Mouse (Mus musculus): Measurements from ENCODE around the gene Naa16. TPM values are rescaled to one million over a fixed set of nuclear protein-coding genes. Genes with fewer than 3 reads are reported as not detected.

The Naa16 gene
- total and polyA plus RNA-seq, 2 experiments from 2014 or later: 1.6 to 14.8 TPM

DNA sequence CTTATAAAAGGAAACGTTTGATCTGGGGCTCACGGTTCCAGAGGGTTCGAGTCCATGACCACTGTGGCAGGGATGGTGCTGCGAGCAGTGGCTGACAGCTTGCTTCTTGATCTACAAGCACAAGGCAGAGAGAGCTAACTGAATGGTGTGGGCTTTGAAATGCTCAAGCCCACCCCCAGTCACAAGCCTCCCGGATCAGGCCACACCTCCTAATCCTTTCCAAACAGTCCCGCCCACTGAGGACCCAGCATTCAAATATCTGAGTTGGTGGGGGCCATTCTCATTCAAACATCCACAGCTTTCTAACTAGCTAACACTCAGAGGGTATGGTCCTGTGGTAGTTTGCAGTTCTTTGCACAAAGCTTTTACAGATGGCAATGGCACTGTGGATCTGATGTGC lies 22.5 kb upstream of the Naa16 start:
- Histone ChIP-seq H3K9me3 (replicated peaks; ENCODE audit: control insufficient read depth, low read length) (no peaks in the 10 kb centered on the region), H3K36me3 (replicated peaks; ENCODE audit: control insufficient read depth, insufficient read depth, low read length) (peaks cover 35% of the 10 kb centered on the region), H3K27ac (ENCODE audit: low read depth) (no peak overlapping the region), H3K9ac (replicated peaks; ENCODE audit: low read depth, low read length) (no peak overlapping the region), H3K4me3 (ENCODE audit: low read depth, low read length) (no peak overlapping the region), H3K4me1 (ENCODE audit: control insufficient read depth, insufficient read depth) (no peaks in the 10 kb centered on the region), H3K4me2 (ENCODE audit: low read depth, low read length) (no peak overlapping the region), H3K27me3 (ENCODE audit: control insufficient read depth, insufficient read depth, low read length) (no peaks in the 10 kb centered on the region)
- no peak for DNase-seq (ENCODE audit: low spot score)
- WGBS: 86% methylated on average over 6 of the region's 6 CpGs
- no peak for ATAC-seq (ENCODE audit: insufficient read depth, low read depth)
- TF ChIP-seq EP300 (IDR thresholded peaks at IDR 0.05; ENCODE audit: low read depth): no peak
- no peak for TF ChIP-seq CTCF (IDR thresholded peaks at IDR 0.05; ENCODE audit: low read depth)

DNA sequence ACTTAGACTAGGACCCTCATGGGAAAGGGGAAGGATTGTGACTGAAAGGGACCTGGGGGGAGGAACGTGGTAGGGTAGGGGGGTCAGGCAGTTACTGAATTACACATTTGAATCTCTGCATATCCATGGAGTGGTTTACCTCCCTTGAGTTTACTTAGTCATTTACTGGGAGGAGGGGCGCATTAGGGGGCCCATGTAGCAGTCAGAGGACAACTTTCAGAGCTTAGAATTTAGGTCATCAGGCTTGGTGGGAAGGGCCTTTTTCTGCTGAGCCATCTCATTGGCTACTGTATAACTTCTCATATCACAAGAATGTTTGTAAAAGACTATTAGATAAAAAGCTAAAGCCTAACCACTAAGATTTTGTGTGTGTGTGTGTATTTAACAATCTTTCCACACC lies 20.1 kb upstream of the Naa16 start:
- Histone ChIP-seq H3K36me3 (replicated peaks; ENCODE audit: control insufficient read depth, insufficient read depth, low read length) (peaks cover 36% of the 10 kb centered on the region), H3K27ac (ENCODE audit: low read depth) (no peak overlapping the region), H3K4me3 (ENCODE audit: low read depth, low read length) (no peak overlapping the region), H3K9ac (replicated peaks; ENCODE audit: low read depth, low read length) (no peak overlapping the region), H3K4me2 (ENCODE audit: low read depth, low read length) (no peak overlapping the region), H3K9me3 (replicated peaks; ENCODE audit: control insufficient read depth, low read length) (no peaks in the 10 kb centered on the region), H3K27me3 (ENCODE audit: control insufficient read depth, insufficient read depth, low read length) (no peaks in the 10 kb centered on the region), H3K4me1 (ENCODE audit: control insufficient read depth, insufficient read depth) (no peaks in the 10 kb centered on the region)
- WGBS: 80% methylated on average over 2 of the region's 2 CpGs
- ATAC-seq (ENCODE audit: insufficient read depth, low read depth) (no peak), DNase-seq (ENCODE audit: low spot score) (no peak)
- TF ChIP-seq EP300 (IDR thresholded peaks at IDR 0.05; ENCODE audit: low read depth) (no peak), CTCF (IDR thresholded peaks at IDR 0.05; ENCODE audit: low read depth) (no peak)

GRCm38 (mm10) chr14:79409278-79409830 lies 18.8 kb upstream of the Naa16 start:
- Histone ChIP-seq H3K4me2 (ENCODE audit: low read depth, low read length) (no peak overlapping the region), H3K27me3 (ENCODE audit: control insufficient read depth, insufficient read depth, low read length) (no peaks in the 10 kb centered on the region), H3K27ac (ENCODE audit: low read depth) (no peak overlapping the region), H3K4me1 (ENCODE audit: control insufficient read depth, insufficient read depth) (no peaks in the 10 kb centered on the region), H3K9me3 (replicated peaks; ENCODE audit: control insufficient read depth, low read length) (no peaks in the 10 kb centered on the region), H3K4me3 (ENCODE audit: low read depth, low read length) (no peak overlapping the region), H3K9ac (replicated peaks; ENCODE audit: low read depth, low read length) (no peak overlapping the region), H3K36me3 (replicated peaks; ENCODE audit: control insufficient read depth, insufficient read depth, low read length) (peaks cover 33% of the 10 kb centered on the region)
- WGBS: 65% methylated on average over 6 of the region's 6 CpGs
- ATAC-seq (ENCODE audit: insufficient read depth, low read depth) (no peak), DNase-seq (ENCODE audit: low spot score) (no peak)
- TF ChIP-seq CTCF (IDR thresholded peaks at IDR 0.05; ENCODE audit: low read depth) (no peak), EP300 (IDR thresholded peaks at IDR 0.05; ENCODE audit: low read depth) (no peak)

GRCm38 (mm10) chr14:79407641-79408040 lies 17.1 kb upstream of the Naa16 start:
- TF ChIP-seq CTCF (IDR thresholded peaks at IDR 0.05; ENCODE audit: low read depth): no peak
- TF ChIP-seq EP300 (IDR thresholded peaks at IDR 0.05; ENCODE audit: low read depth): no peak

DNA sequence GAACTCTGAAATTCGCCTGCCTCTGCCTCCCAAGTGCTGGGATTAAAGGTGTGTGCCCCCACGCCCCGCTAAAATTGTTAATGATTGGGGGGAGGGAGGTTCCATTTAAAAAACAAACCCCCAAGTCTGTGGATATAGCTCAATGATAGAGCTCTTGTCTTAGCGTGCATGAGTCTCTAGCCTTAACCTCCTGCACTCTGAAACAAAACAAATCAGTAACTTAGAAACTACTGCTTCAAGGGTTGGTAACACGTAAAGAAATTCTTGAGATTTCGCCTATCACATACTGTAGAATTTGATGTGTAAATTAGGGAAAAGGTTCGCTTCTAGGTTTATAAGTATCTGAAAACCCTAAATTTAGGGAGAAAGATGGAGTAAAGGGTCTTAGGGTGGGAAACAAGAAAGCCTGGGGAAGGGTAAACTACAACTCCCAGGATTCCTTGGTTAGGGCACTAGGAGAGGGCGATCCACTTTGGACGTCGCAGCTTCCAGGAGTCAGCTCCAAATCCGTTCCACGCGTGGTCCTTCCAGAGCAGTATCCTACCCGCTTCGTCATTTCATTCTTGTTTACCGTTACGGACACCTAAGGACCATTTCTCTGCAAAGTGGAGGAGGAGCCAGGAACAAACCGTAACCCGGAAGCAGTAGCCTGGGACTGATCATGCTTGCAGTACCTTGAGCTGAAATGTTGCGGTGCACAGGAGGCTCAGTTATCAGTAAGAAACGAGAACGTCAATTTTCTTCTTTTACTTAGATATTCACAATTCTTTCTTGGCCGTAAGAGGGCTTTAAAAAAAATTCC lies 6.9 kb upstream of the Naa16 start, which contains the start of gene Mtrf1:
Gene Mtrf1 (plus strand): TSS at position 452 of the 802 bp plus-strand sequence.
- TF ChIP-seq CTCF (IDR thresholded peaks at IDR 0.05; ENCODE audit: low read depth): no peak
- 0 out of 2 replicates have a peak, but pooled peaks have one; percentile 31 for TF ChIP-seq EP300 (IDR thresholded peaks at IDR 0.05; ENCODE audit: low read depth)
- Histone ChIP-seq H3K27me3 (ENCODE audit: control insufficient read depth, insufficient read depth, low read length) (no peaks in the 10 kb centered on the region), H3K9ac (replicated peaks; ENCODE audit: low read depth, low read length) (peak within 1 kb of the TSS; percentile 63), H3K27ac (ENCODE audit: low read depth) (peak within 1 kb of the TSS; percentile 88), H3K36me3 (replicated peaks; ENCODE audit: control insufficient read depth, insufficient read depth, low read length) (peaks cover 15% of the 10 kb centered on the region), H3K9me3 (replicated peaks; ENCODE audit: control insufficient read depth, low read length) (no peaks in the 10 kb centered on the region), H3K4me2 (ENCODE audit: low read depth, low read length) (peak within 1 kb of the TSS; percentile 78), H3K4me3 (ENCODE audit: low read depth, low read length) (peak within 1 kb of the TSS; percentile 79), H3K4me1 (ENCODE audit: control insufficient read depth, insufficient read depth) (0 out of 2 replicates have a peak, but pooled peaks cover 4% of the 10 kb centered on the region)
- WGBS: 17% methylated on average over 23 of the region's 23 CpGs
- peak; percentile 70 for DNase-seq (ENCODE audit: low spot score)
- peak; percentile 80 for ATAC-seq (ENCODE audit: insufficient read depth, low read depth)

More at GRCm38 (mm10) chr14:79407641-79408040, 17.1 kb upstream of the Naa16 start:
- ATAC-seq (ENCODE audit: insufficient read depth, low read depth) (no peak), DNase-seq (ENCODE audit: low spot score) (no peak)
- no peak overlapping the region for H3K9ac ChIP-seq (replicated peaks; ENCODE audit: low read depth, low read length)
- H3K36me3 ChIP-seq (replicated peaks; ENCODE audit: control insufficient read depth, insufficient read depth, low read length): peaks cover 39% of the 10 kb centered on the region
- no peak overlapping the region for H3K27ac ChIP-seq (ENCODE audit: low read depth)
- H3K4me2 ChIP-seq (ENCODE audit: low read depth, low read length): no peak overlapping the region
- H3K27me3 ChIP-seq (ENCODE audit: control insufficient read depth, insufficient read depth, low read length): no peaks in the 10 kb centered on the region
- WGBS: 68% methylated on average over 2 of the region's 2 CpGs
- H3K4me3 ChIP-seq (ENCODE audit: low read depth, low read length): no peak overlapping the region
- no peaks in the 10 kb centered on the region for H3K4me1 ChIP-seq (ENCODE audit: control insufficient read depth, insufficient read depth)
- H3K9me3 ChIP-seq (replicated peaks; ENCODE audit: control insufficient read depth, low read length): no peaks in the 10 kb centered on the region

All from heart, postnatal 0 days (tissue).